Mouse (Mus musculus) heart, postnatal 36 days (tissue): ENCODE data around the gene Vmn1r9. TPM values are rescaled to one million over a fixed set of nuclear protein-coding genes. Genes with fewer than 3 reads are reported as not detected.
"Not testable (repeated sequence)": the region's sequence is repeated elsewhere in the genome, so short reads cannot be mapped to it uniquely, and the experiment has no call there.

Source experiments
- DNase-seq, 2 experiments: peaks; one replicate each; pipeline ENCODE4 v3.0.0; 2021 to 2022
- intact Hi-C: fragments of 180-260 bp; cut with DNase I; formaldehyde crosslinking; loops from one replicate; pipeline ENCODE4 v1.15.1; 2025
- total RNA-seq, 2 experiments: library from RNA; stranded (reverse); gene quantifications; 2 replicates each; pipeline ENCODE4 v1.2.3; 2021

The Vmn1r9 gene
- total RNA-seq = not detected

GRCm38 (mm10) chr6:57066487-57066886, at the start of gene Vmn1r9:
Vmn1r9 (plus strand) TSS chr6:57066787.
- DNase-seq = no peak
- intact Hi-C loops = no loop called here

DNA sequence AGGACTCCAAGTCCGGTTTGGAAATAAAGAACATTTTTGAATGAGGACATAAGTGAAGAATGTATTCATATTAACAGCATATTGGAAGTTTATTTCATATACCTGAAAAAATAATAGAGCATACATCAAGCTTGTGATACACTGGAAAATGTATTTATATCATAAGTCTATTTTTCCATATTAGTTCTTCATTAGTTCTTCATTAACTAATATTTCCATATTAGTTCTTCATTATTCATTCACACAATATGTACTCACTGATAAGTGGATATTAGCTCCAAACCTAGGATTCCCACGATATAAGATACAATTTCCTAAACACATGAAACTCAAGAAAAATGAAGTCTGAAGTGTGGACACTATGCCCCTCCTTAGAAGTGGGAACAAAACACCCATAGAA, 41.4 kb upstream of the Vmn1r9 start, which contains the start of gene Vmn1r7:
TSS of gene Vmn1r7 (minus strand) at position 101 of the 400 bp plus-strand sequence.
- DNase-seq, intact Hi-C loops: not testable (repeated sequence)

- no peak for DNase-seq
- intact Hi-C loops = no loop called here
Observed at GRCm38 (mm10) chr6:57031984-57032383, 34.6 kb upstream of the Vmn1r9 start, which contains the start of gene Vmn1r8. Vmn1r8 (plus strand) TSS chr6:57032284.

DNA sequence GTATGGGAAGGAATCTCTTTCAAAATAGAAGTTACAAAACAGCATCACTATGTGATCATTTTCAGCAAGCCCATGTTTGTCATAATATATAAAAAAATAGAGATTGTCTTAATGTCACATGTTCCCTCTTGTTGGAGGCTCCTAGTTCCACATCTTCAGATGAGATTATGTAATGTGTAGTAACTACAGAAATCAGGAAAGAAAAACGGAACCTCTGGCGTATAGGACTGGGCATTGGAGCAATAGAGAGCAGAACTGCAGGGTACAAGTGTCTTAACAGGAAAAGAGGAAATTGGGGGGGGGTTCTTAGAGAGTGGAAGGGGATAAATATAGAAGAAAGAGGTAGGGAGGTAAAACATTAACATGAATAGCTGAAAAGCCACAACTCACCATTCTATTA, 31.9 kb upstream of the Vmn1r9 start:
- intact Hi-C loops = no loop called here
- no peak for DNase-seq

- intact Hi-C loops = loop anchor here (5.0 kb wide), 1 partner anchor 256 kb away; no protein-coding TSS in a partner anchor
- peak in 1 of 2 experiments; percentile 3 for DNase-seq
Observed at GRCm38 (mm10) chr6:57063730-57064129, 2.9 kb upstream of the Vmn1r9 start.

DNA sequence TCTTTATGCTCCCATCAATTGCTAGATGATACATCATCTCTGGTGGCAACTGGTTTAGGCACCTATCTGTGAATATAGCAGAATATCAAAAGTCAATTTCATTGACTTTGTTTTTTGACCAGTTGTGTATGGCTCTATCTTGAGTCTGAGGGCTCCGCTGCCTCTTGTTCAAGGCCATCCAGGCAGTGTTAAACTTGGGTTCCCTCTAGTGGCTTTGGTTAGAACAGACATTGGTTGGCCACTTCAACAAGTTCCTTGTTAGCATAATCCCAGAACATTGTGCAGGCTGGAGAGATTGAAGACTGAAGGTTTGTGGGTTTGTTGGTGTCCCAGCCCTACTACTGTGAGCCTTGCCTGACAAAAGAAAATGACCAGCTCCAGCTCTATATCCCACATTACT, 39.8 kb downstream of the Vmn1r9 start:
- DNase-seq = no peak
- intact Hi-C loops = no loop called here

GRCm38 (mm10) chr6:57109154-57109553, 42.6 kb downstream of the Vmn1r9 start, which contains the start of gene Vmn1r10:
Vmn1r10 (plus strand) TSS chr6:57109454.
- intact Hi-C loops = no loop called here
- no peak for DNase-seq

Other genes starting within 250 kb of the Vmn1r9 start
- 10 to 100 TPM; 88.2 to 88.8 TPM for gene Fkbp9, start 234.7 kb upstream of the Vmn1r9 start, total RNA-seq
- gene Nt5c3, start 142.9 kb upstream of the Vmn1r9 start, total RNA-seq = 10 to 100 TPM; 74.2 to 94.4 TPM
- gene Vmn1r4, start 142.8 kb upstream of the Vmn1r9 start, total RNA-seq = not detected
- gene Vmn1r5, start 96.5 kb upstream of the Vmn1r9 start, total RNA-seq = not detected
- gene Vmn1r6, start 69.5 kb upstream of the Vmn1r9 start, total RNA-seq = not detected
- not detected for gene Vmn1r7, start 41.5 kb upstream of the Vmn1r9 start, total RNA-seq
- not detected for gene Vmn1r8, start 34.5 kb upstream of the Vmn1r9 start, total RNA-seq
- gene Vmn1r10, start 42.7 kb downstream of the Vmn1r9 start, total RNA-seq = not detected
- not detected for gene Vmn1r11, start 66.7 kb downstream of the Vmn1r9 start, total RNA-seq
- gene Vmn1r12, start 90.1 kb downstream of the Vmn1r9 start, total RNA-seq = not detected
- gene Vmn1r13, start 136.5 kb downstream of the Vmn1r9 start, total RNA-seq = not detected
- gene Vmn1r14, start 164.9 kb downstream of the Vmn1r9 start, total RNA-seq = not detected
- gene Vmn1r15, start 191.2 kb downstream of the Vmn1r9 start, total RNA-seq = not detected